In genomic region chr4:76461336-76461735, GRCm38 (mm10) we compare ENCODE assay signal across 21 mouse cellular contexts.
DNase-seq lines count a peak whose midpoint lies in the region; ATAC-seq and TF ChIP-seq lines count a peak whose summit lies in the region.
"Had no signal": no experiment of that assay in that cellular context is flagged by ENCODE, and none has a peak within 500 bp of the region (broad histone marks: within the 10 kb centered on the region; RNA-seq: fewer than 3 reads in every experiment).

No protein-coding gene starts in this region.

- H3K27ac ChIP-seq in embryonic facial prominence, embryonic 14.5 days (replicated peaks; ENCODE audit: low read depth, low read length): no peak overlapping the region
- H3K27ac ChIP-seq in embryonic facial prominence, embryonic 10.5 days (replicated peaks): no peak overlapping the region
- H3K27ac ChIP-seq in liver, adult 2 months (replicated peaks; ENCODE audit: insufficient read depth, low read depth, low read length): 0 out of 2 replicates have a peak overlapping the region, but pooled peaks have one; percentile 35
- H3K27ac ChIP-seq in liver, postnatal 0 days (ENCODE audit: low read depth): no peak overlapping the region
- H3K27ac ChIP-seq in heart, embryonic 16.5 days (ENCODE audit: low read length): peak overlapping the region; percentile 67
- H3K27ac ChIP-seq: forebrain, embryonic 15.5 days; hindbrain, embryonic 15.5 days; liver, embryonic 12.5 days; midbrain, embryonic 15.5 days had no signal

- no peaks in the 10 kb centered on the region for H3K36me3 ChIP-seq in embryonic facial prominence, embryonic 14.5 days (ENCODE audit: control insufficient read depth, insufficient read depth, low read length)
- H3K36me3 ChIP-seq in embryonic facial prominence, embryonic 10.5 days (replicated peaks): no peaks in the 10 kb centered on the region
- H3K36me3 ChIP-seq in liver, adult 2 months (ENCODE audit: control insufficient read depth, insufficient read depth, low read length): no peaks in the 10 kb centered on the region
- H3K36me3 ChIP-seq in liver, postnatal 0 days (replicated peaks; ENCODE audit: insufficient read depth, low read length): no peaks in the 10 kb centered on the region
- no peaks in the 10 kb centered on the region for H3K36me3 ChIP-seq in heart, embryonic 16.5 days (ENCODE audit: control insufficient read depth, insufficient read depth)
- H3K36me3 ChIP-seq: forebrain, embryonic 15.5 days; hindbrain, embryonic 15.5 days; liver, embryonic 12.5 days; midbrain, embryonic 15.5 days had no signal

- no peak overlapping the region for H3K9ac ChIP-seq in embryonic facial prominence, embryonic 14.5 days (ENCODE audit: low read depth, low read length)
- H3K9ac ChIP-seq in liver, adult 2 months (ENCODE audit: low read depth, low read length): 0 out of 2 replicates have a peak overlapping the region, but pooled peaks have one; percentile 39
- no peak overlapping the region for H3K9ac ChIP-seq in liver, postnatal 0 days (replicated peaks)
- H3K9ac ChIP-seq in heart, embryonic 16.5 days (ENCODE audit: low read length): no peak overlapping the region
- H3K9ac ChIP-seq: forebrain, embryonic 15.5 days; hindbrain, embryonic 15.5 days; liver, embryonic 12.5 days; lung, embryonic 14.5 days; midbrain, embryonic 15.5 days had no signal

- intact Hi-C loops in left cerebral cortex, postnatal 14 days (cut with DNase I): no loop called here

- 73% methylated on average over 5 of the region's 5 CpGs for WGBS in embryonic facial prominence, embryonic 14.5 days
- 82% methylated on average over 5 of the region's 5 CpGs for WGBS in embryonic facial prominence, embryonic 10.5 days
- 22% methylated on average over 5 of the region's 5 CpGs for WGBS in liver, adult 2 months
- 37% methylated on average over 5 of the region's 5 CpGs for whole genome bisulfite sequencing in liver, postnatal 0 days (ENCODE audit: insufficient replicate concordance)
- WGBS in heart, embryonic 16.5 days: 18% methylated on average over 5 of the region's 5 CpGs

- peak; percentile 50 for DNase-seq in embryonic facial prominence, embryonic 14.5 days (ENCODE audit: low spot score)
- DNase-seq in embryonic facial prominence, embryonic 10.5 days (ENCODE audit: low spot score): no peak
- DNase-seq in liver, adult 2 months (ENCODE audit: extremely low read depth, low read depth, low spot score): peak; percentile 81
- DNase-seq in liver, postnatal 0 days: no peak
- DNase-seq in embryo, embryonic 9.5 days (ENCODE audit: extremely low spot score): no peak
- no peak for DNase-seq in left cerebral cortex, postnatal 14 days (ENCODE audit: low spot score in 2 of 2)
- DNase-seq: cerebellum, adult 2 months; cerebellum, postnatal 36 days; kidney, adult 11 months; lung, embryonic 14.5 days; lung, postnatal 36 days; right cerebral cortex, postnatal 14 days; spleen, adult 18-20 months; thymus, postnatal 25 days had no signal

- no peaks in the 10 kb centered on the region for H3K27me3 ChIP-seq in embryonic facial prominence, embryonic 14.5 days (replicated peaks; ENCODE audit: control insufficient read depth, insufficient read depth, low read length)
- no peaks in the 10 kb centered on the region for H3K27me3 ChIP-seq in embryonic facial prominence, embryonic 10.5 days (replicated peaks; ENCODE audit: low read depth, poor library complexity, severe bottlenecking)
- H3K27me3 ChIP-seq in liver, adult 2 months (ENCODE audit: control insufficient read depth, insufficient read depth, low read length): no peaks in the 10 kb centered on the region
- no peaks in the 10 kb centered on the region for H3K27me3 ChIP-seq in liver, postnatal 0 days (ENCODE audit: insufficient read depth, low read length)
- H3K27me3 ChIP-seq in heart, embryonic 16.5 days (ENCODE audit: control insufficient read depth, insufficient read depth, low read length): no peaks in the 10 kb centered on the region
- H3K27me3 ChIP-seq: CH12.LX; forebrain, embryonic 15.5 days; hindbrain, embryonic 15.5 days; liver, embryonic 12.5 days; midbrain, embryonic 15.5 days had no signal

- TF ChIP-seq POLR2A in liver, adult 2 months (IDR thresholded peaks at IDR 0.05; ENCODE audit: extremely low read depth, insufficient read depth, low read length): no peak

- no peak overlapping the region for H3K4me2 ChIP-seq in embryonic facial prominence, embryonic 14.5 days (ENCODE audit: low read depth, low read length)
- H3K4me2 ChIP-seq in liver, postnatal 0 days (ENCODE audit: low read depth, low read length): no peak overlapping the region
- peak overlapping the region; percentile 39 for H3K4me2 ChIP-seq in heart, embryonic 16.5 days (ENCODE audit: low read depth, low read length)
- H3K4me2 ChIP-seq: forebrain, embryonic 15.5 days; hindbrain, embryonic 15.5 days; liver, embryonic 12.5 days; lung, embryonic 14.5 days; midbrain, embryonic 15.5 days had no signal

- ATAC-seq in embryonic facial prominence, embryonic 14.5 days (ENCODE audit: low read depth): peak; percentile 47; the same call in 1 of the 2 replicates
- ATAC-seq in liver, postnatal 0 days: no peak
- peak; percentile 77 for ATAC-seq in heart, embryonic 16.5 days (replicated peaks; ENCODE audit: extremely low read depth, insufficient read depth, low FRiP score)
- ATAC-seq: forebrain, embryonic 15.5 days; liver, embryonic 12.5 days; midbrain, embryonic 15.5 days had no signal

- H3K4me1 ChIP-seq in embryonic facial prominence, embryonic 14.5 days (ENCODE audit: control insufficient read depth, insufficient read depth, low read length): no peaks in the 10 kb centered on the region
- H3K4me1 ChIP-seq in embryonic facial prominence, embryonic 10.5 days: peaks cover 4% of the 10 kb centered on the region; the same call in 1 of the 2 replicates
- H3K4me1 ChIP-seq in liver, adult 2 months (ENCODE audit: control insufficient read depth, insufficient read depth, low read length): peaks cover 4% of the 10 kb centered on the region
- H3K4me1 ChIP-seq in liver, postnatal 0 days (ENCODE audit: insufficient read depth): no peaks in the 10 kb centered on the region
- peaks cover 23% of the 10 kb centered on the region for H3K4me1 ChIP-seq in heart, embryonic 16.5 days (ENCODE audit: control insufficient read depth, insufficient read depth, low read length)
- H3K4me1 ChIP-seq: forebrain, embryonic 15.5 days; hindbrain, embryonic 15.5 days; liver, embryonic 12.5 days; midbrain, embryonic 15.5 days had no signal

- no peak for TF ChIP-seq CTCF in liver, adult 2 months (IDR thresholded peaks at IDR 0.05; ENCODE audit: low read depth, low read length)
- no peak for TF ChIP-seq CTCF in liver, postnatal 0 days (IDR thresholded peaks at IDR 0.05; ENCODE audit: low read depth)

- H3K79me2 ChIP-seq in liver, adult 2 months (ENCODE audit: control insufficient read depth, insufficient read depth, low read length): no peaks in the 10 kb centered on the region

- no peak overlapping the region for H3K4me3 ChIP-seq in embryonic facial prominence, embryonic 14.5 days (ENCODE audit: low read depth, low read length)
- no peak overlapping the region for H3K4me3 ChIP-seq in embryonic facial prominence, embryonic 10.5 days
- H3K4me3 ChIP-seq in liver, adult 2 months (ENCODE audit: insufficient read depth, low read depth, low read length): peak overlapping the region; percentile 38; the same call in 1 of the 2 replicates
- no peak overlapping the region for H3K4me3 ChIP-seq in liver, postnatal 0 days (ENCODE audit: low read depth, low read length)
- H3K4me3 ChIP-seq in heart, embryonic 16.5 days (ENCODE audit: low read length): no peak overlapping the region
- H3K4me3 ChIP-seq: forebrain, embryonic 15.5 days; hindbrain, embryonic 15.5 days; liver, embryonic 12.5 days; midbrain, embryonic 15.5 days; myocyte had no signal

- no peak for TF ChIP-seq EP300 in liver, postnatal 0 days (IDR thresholded peaks at IDR 0.05; ENCODE audit: low read depth)

- H3K9me3 ChIP-seq in embryonic facial prominence, embryonic 14.5 days (ENCODE audit: control insufficient read depth, low read length): no peaks in the 10 kb centered on the region
- no peaks in the 10 kb centered on the region for H3K9me3 ChIP-seq in embryonic facial prominence, embryonic 10.5 days
- no peaks in the 10 kb centered on the region for H3K9me3 ChIP-seq in liver, postnatal 0 days (ENCODE audit: low read length)
- no peaks in the 10 kb centered on the region for H3K9me3 ChIP-seq in heart, embryonic 16.5 days (replicated peaks; ENCODE audit: control insufficient read depth, low read length)
- H3K9me3 ChIP-seq: forebrain, embryonic 15.5 days; hindbrain, embryonic 15.5 days; liver, embryonic 12.5 days; midbrain, embryonic 15.5 days had no signal

Comparison
In these comparisons a context has a peak if more than half of its experiments do, and no peak if none do; other contexts are left out.
1. DNase-seq: peak in embryonic facial prominence, embryonic 14.5 days (single experiment) and liver, adult 2 months (single experiment); none in embryonic facial prominence, embryonic 10.5 days (single experiment), liver, postnatal 0 days (single experiment), embryo, embryonic 9.5 days (single experiment) and left cerebral cortex, postnatal 14 days (0 of 2).
2. H3K27ac ChIP-seq: peak in liver, adult 2 months (single experiment) and heart, embryonic 16.5 days (single experiment); none in embryonic facial prominence, embryonic 14.5 days (single experiment), embryonic facial prominence, embryonic 10.5 days (single experiment) and liver, postnatal 0 days (single experiment).